Mouse (Mus musculus) cerebral cortex, adult 2 months (tissue): ENCODE measurements around the gene Atoh1.

Experiments used
- WGBS: fragments of 180-500 bp; shearing (Covaris S2); methylation state at CpG from one replicate; pipeline ENCODE4 v1.1.7; 2018; 5-methylcytosine and 5-hydroxymethylcytosine counted together

Atoh1 gene

DNA sequence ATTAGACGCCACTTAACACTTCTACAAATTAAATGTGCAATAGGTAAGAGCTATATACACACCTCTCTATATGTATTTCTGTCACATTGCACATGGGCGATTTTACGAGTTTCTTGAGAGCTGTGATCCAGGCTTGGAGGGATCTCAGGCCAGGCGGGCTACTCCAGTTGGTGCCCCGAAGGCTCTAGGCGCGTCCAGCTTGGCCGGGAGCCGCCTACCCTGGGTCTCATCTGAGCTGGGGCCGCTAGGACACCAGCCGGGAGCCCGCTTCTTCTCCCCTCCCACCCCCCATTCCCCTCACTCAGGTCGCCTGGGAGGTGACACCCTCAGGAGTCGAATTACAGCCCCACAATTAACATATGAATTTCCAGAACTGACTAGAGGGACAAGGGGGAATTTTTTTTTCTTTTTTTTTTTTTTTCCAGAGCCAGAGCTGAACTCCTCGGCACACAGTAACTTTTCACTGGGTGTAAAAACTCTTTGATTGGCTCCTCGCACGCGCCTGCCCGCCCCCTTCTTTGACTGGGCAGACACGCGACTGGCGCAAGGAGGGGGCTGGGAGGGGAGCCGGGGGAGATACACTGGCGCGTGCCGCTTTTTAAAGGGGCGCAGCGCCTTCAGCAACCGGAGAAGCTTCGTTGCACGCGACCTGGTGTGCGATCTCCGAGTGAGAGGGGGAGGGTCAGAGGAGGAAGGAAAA is at the start of gene Atoh1:
TSS of gene Atoh1 (plus strand) at position 627 of the 700 bp plus-strand sequence.
- 3% methylated on average over 34 of the region's 34 CpGs for WGBS

GRCm38 (mm10) chr6:64683974-64684373 is 45.0 kb upstream of the Atoh1 start:
- 43% methylated on average over 9 of the region's 9 CpGs for WGBS

GRCm38 (mm10) chr6:64684973-64685372 is 44.0 kb upstream of the Atoh1 start:
- WGBS = 6% methylated on average over 5 of the region's 5 CpGs

- WGBS = 7% methylated on average over 19 of the region's 19 CpGs
Observed at GRCm38 (mm10) chr6:64688181-64688944, 40.6 kb upstream of the Atoh1 start.

DNA sequence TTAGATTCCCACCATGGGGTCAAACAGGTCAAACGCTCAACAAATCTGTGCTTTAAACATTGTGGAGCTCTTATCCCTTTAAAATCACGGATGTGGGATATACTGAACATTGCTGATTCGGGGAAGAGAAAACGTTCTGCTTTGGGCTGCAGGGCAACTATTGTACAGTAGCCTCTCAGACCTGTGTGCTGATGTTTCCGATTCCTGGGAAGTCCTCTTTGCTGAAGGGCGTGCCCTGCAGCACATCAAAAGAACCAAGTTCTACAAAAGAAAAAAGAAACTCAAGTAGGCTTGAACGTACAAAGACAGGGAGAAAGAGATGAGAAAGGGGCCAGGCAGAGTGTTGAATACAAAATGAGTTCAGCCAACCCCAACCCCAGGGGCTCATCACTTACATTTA is 34.2 kb upstream of the Atoh1 start:
- 68% methylated on average over 7 of the region's 7 CpGs for WGBS

- 71% methylated on average over 2 of the region's 2 CpGs for WGBS
Observed at GRCm38 (mm10) chr6:64703659-64704058, 25.3 kb upstream of the Atoh1 start.

- 3% methylated on average over 29 of the region's 29 CpGs for WGBS
Observed at GRCm38 (mm10) chr6:64727751-64728403, 1.0 kb upstream of the Atoh1 start.

DNA sequence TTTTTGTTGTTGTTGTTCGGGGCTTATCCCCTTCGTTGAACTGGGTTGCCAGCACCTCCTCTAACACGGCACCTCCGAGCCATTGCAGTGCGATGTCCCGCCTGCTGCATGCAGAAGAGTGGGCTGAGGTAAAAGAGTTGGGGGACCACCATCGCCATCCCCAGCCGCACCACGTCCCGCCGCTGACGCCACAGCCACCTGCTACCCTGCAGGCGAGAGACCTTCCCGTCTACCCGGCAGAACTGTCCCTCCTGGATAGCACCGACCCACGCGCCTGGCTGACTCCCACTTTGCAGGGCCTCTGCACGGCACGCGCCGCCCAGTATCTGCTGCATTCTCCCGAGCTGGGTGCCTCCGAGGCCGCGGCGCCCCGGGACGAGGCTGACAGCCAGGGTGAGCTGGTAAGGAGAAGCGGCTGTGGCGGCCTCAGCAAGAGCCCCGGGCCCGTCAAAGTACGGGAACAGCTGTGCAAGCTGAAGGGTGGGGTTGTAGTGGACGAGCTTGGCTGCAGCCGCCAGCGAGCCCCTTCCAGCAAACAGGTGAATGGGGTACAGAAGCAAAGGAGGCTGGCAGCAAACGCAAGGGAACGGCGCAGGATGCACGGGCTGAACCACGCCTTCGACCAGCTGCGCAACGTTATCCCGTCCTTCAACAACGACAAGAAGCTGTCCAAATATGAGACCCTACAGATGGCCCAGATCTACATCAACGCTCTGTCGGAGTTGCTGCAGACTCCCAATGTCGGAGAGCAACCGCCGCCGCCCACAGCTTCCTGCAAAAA is 496 bp downstream of the Atoh1 start:
- under 1% methylated on average over 53 of the region's 53 CpGs for WGBS

GRCm38 (mm10) chr6:64730030-64730429 is 1.1 kb downstream of the Atoh1 start:
- WGBS = under 1% methylated on average over 19 of the region's 19 CpGs

DNA sequence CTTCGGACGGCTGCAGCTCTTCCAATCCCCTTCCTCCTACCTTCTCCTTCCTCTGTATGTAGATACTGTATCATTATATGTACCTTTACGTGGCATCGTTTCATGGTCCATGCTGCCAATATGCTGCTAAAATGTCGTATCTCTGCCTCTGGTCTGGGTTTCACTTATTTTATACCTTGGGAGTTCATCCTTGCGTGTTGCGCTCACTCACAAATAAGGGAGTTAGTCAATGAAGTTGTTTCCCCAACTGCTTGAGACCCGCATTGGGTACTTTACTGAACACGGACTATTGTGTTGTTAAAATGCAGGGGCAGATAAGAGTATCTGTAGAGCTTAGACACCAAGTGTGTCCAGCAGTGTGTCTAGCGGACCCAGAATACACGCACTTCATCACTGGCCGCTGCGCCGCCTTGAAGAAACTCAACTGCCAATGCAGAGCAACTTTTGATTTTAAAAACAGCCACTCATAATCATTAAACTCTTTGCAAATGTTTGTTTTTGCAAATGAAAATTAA is 1.6 kb downstream of the Atoh1 start:
- 14% methylated on average over 14 of the region's 14 CpGs for WGBS

DNA sequence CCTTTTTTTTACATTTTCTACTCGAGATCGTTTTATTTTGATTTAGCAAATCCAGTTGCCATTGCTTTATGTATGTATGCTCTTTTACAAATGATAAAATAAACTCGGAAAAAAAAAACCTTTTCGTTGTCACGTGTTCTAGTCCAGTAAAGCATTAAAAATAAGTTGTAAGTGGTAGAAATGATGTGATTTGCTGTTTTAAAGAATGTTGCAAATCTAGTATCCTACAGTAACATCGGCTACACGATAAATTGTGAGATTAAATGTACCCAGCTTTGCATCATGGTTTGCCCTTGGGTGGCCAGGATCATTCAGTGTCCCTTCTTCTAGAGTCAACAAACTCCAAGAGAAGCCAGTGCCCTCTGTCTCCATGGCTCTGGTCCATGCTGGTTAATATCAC is 2.2 kb downstream of the Atoh1 start:
- WGBS = 10% methylated on average over 7 of the region's 7 CpGs

GRCm38 (mm10) chr6:64731621-64732320 is 2.8 kb downstream of the Atoh1 start:
- WGBS = 6% methylated on average over 8 of the region's 8 CpGs

DNA sequence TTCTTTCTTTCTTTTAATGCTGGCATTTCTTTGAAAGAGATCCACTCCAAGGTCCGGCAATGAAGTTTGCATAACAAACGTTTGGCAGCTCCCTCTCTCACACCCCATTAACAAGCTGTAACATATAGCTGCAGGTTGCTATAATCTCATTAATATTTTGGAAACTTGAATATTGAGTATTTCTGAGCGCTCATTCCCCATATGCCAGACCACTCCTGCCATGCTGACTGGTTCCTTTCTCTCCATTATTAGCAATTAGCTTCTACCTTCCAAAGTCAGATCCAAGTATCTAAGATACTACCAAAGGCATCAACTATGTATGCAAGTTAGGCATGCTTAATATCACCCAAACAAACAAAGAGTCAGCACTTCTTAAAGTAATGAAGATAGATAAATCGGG is 4.4 kb downstream of the Atoh1 start:
- 3% methylated on average over 4 of the region's 4 CpGs for WGBS

GRCm38 (mm10) chr6:64734441-64735320 is 5.8 kb downstream of the Atoh1 start:
- WGBS = 5% methylated on average over 54 of the region's 54 CpGs

DNA sequence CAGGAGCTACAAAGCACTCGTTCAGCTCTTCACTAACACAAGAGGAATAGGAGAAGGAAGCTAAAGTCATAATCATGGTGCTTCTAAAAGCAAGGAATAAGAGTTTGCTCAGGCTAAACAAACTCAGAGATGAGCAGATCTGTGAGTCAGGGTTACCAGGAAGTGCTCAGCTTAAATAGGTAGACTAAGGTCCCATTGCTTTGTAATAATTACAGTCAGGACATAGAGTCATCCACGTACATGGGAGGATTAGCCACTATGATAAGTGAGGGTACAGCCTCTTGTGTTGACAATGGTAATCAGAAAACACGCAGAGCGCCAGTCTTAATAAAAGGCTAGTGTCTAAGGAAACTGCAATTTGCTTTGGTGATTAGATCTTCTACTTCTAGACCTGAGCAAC is 7.4 kb downstream of the Atoh1 start:
- WGBS = 86% methylated on average over 4 of the region's 4 CpGs

DNA sequence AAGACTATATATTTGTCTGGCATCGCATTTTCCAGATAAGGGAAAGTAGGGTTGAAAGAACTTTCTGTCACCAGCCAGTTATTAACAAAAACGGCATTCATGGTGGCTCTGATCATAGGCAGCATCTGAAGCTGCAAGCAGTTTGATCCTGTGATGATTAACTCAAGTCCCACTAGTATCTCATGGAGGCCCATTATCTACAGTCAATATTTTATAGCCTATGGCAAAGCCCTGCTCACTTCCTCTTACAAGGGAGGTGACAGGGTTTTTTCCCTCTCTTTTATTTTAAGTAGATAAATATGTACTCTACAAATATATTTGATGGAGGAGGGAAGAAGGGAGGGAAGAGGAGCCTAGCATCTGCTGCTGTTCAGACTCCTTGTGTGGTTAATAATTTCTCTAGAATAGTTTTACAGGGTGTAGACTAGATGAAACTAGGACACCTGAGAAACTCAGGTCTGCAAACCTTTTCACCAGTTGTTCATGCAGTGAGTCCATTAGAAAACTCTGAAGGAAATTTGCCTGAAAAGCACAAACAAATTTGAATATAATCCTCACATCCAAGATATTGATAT is 14.1 kb downstream of the Atoh1 start:
- WGBS = 83% methylated on average over 2 of the region's 2 CpGs

DNA sequence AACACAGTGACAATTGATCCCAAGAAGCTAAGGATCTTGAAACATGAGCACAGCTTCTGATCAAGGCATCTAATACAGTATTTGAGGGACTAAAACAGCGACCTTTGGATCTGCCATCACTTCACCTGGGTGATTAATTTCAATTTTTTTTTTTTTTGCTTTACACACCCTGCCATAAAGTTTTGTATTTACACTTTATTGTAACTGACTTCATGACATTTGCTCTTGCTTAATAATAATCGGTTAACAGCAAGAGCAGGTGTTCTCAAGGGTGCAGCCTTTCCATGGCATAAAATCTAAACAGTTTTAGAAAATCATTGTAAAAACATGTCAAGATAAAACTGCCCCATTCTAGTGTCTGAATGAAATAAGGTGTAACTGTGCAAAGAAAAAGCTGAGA is 25.6 kb downstream of the Atoh1 start:
- 82% methylated on average over 2 of the region's 2 CpGs for WGBS

DNA sequence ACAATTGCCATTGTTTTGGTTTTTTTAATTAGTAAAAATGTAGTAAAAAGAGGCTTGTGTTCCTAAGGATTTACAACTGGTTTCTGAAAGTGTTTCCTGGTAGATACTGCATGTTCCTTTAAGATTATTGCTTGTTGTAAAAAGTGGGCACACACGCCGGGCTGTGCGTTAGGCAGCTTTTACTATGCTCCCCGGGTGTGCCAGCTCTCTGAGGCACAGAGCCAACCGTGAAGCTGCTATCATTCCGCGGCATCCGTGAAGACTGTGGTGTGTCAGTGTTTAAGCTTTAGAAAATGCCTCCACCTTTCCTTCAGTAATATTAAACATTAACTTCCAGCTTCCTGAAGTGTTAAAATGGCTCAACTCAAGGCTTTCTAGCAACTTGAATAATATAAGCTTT is 35.0 kb downstream of the Atoh1 start:
- 24% methylated on average over 8 of the region's 8 CpGs for WGBS

- 25% methylated on average over 7 of the region's 7 CpGs for WGBS
Observed at GRCm38 (mm10) chr6:64773430-64773829, 44.5 kb downstream of the Atoh1 start.
